Mouse (Mus musculus) gastrocnemius, postnatal 36 days (tissue): Measurements from ENCODE around the gene Gm10271. TPM values are rescaled to one million over a fixed set of nuclear protein-coding genes. Genes with fewer than 3 reads are reported as not detected.

Source experiments
- DNase-seq, 2 experiments: peaks; one replicate each; pipeline ENCODE4 v3.0.0; 2022
- intact Hi-C: fragments of 180-260 bp; cut with DNase I; formaldehyde crosslinking; loops from one replicate; pipeline ENCODE4 v1.15.1; 2025
- total RNA-seq, 2 experiments: library from RNA; stranded (reverse); gene quantifications; 2 replicates each; pipeline ENCODE4 v1.2.3; 2021

Gene Gm10271
- total RNA-seq, 2 experiments from 2014 or later = not detected

- intact Hi-C loops = no loop called here
Measured at GRCm38 (mm10) chr10:116944144-116944543, 28.3 kb downstream of the Gm10271 start.

DNA sequence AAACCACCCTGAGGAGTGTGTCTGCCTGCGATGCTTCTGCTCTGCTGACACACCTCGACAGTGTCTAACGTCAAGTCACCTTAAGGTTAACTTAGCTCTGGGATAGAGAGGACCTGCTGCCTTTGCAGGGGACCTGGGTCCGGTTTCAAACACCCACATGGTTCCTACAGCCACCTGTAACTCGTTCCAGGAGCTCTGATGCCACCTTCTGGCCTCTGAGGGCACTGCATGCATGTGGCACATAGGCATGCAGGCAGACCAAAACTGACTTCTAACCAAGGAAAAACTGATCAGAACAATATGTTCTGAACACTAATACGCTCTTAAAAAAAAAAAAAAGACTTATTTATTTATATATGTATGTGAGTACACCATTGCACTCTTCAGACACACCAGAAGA, 29.4 kb downstream of the Gm10271 start:
- DNase-seq = no peak
- intact Hi-C loops = no loop called here

More at GRCm38 (mm10) chr10:116944144-116944543, 28.3 kb downstream of the Gm10271 start:
- no peak for DNase-seq

- intact Hi-C loops = no loop called here
- DNase-seq = no peak
Measured at GRCm38 (mm10) chr10:116935028-116935427, 37.4 kb downstream of the Gm10271 start.

DNA sequence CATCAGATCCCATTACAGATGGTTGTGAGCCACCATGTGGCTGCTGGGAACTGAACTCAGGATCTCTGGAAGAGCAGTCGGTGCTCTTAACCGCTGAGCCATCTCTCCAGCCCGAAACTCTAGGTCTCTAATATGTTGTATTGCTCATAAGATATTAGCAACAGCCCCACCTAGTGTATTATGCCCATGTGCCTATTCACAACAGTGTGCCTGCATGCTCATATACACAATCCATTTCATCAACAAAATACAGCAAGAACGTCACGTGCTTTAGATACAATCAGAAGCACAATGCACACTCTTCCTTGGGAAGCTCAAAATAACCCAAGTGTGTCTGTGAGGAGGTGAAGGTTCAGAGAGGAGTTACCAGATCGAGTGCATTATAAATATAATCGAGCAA, 38.6 kb downstream of the Gm10271 start:
- intact Hi-C loops = no loop called here
- DNase-seq = no peak

- intact Hi-C loops = no loop called here
- no peak for DNase-seq
Measured at GRCm38 (mm10) chr10:116932418-116932817, 40.0 kb downstream of the Gm10271 start.

DNA sequence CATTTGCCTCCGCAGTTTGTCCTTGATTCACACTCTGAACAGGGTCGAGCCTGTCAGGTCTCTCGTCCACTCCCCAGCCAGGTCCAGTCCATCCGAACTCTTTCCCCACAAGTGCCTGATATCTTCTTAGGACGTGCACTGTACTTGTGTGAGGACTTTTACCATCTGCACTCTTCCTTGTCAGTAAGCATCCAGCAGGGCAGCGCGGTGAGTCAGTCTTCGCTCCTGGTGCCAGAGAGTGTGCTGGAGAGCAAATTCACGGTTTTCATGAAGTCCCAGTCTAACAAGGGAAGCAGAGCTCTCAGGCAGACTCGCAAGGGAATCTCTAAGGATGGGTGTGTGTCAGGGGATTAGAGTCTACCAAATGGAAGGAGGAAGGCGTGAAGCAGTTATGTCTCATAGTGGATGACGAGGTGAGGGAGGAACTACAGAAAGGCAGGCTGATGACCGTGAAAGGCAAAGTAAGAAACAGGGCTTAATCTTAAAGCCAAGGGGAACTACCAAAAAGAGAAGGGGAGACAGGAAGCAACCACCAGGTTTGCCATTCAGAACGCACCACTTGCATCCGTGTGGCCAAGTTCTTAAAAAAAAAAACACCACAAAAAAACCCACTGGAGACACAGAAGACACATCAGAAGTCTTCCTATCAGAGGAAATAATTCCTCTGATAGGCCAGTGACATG, 40.8 kb downstream of the Gm10271 start:
- intact Hi-C loops = no loop called here
- DNase-seq = no peak

GRCm38 (mm10) chr10:116930936-116931335, 41.5 kb downstream of the Gm10271 start:
- DNase-seq = no peak
- intact Hi-C loops = no loop called here

GRCm38 (mm10) chr10:116930506-116930905, 41.9 kb downstream of the Gm10271 start:
- DNase-seq = no peak
- intact Hi-C loops = no loop called here

GRCm38 (mm10) chr10:116928826-116929225, 43.6 kb downstream of the Gm10271 start:
- no peak for DNase-seq
- intact Hi-C loops = no loop called here

DNA sequence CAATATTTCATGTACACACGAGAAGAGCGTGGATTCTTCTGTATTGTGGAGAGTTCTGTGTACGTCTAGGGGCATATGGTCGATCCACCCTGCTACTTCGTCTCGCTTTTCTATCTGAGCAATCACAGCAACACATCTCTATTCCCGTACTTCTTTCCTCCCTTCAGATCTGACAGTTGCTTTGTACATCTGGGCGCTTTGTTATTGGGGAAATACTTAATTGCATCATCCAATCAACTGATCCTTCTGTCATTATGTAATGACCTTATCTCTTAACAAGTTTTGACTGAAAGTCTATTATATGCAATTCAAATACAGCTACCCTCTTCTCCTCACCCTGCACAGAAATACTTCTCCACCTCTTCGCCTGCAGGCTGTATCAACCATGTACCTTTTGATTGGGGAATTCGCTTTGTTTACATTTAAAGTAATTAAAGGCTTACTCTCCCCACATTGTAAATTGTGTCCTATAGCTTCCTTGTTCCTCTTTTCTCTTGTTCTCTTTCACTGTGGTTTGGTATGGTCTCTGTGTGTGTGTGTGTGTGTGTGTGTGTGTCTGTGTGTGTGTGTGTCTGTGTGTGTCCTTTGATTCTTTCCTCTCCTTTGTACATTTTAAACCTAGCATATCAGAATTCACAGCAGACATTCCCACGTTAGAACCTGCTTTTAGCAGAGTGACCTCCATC, 45.8 kb downstream of the Gm10271 start:
- intact Hi-C loops = no loop called here

GRCm38 (mm10) chr10:116923651-116924495, 48.5 kb downstream of the Gm10271 start:
- DNase-seq = no peak
- intact Hi-C loops = no loop called here

More for the DNA sequence above, 45.8 kb downstream of the Gm10271 start:
- no peak for DNase-seq

DNA sequence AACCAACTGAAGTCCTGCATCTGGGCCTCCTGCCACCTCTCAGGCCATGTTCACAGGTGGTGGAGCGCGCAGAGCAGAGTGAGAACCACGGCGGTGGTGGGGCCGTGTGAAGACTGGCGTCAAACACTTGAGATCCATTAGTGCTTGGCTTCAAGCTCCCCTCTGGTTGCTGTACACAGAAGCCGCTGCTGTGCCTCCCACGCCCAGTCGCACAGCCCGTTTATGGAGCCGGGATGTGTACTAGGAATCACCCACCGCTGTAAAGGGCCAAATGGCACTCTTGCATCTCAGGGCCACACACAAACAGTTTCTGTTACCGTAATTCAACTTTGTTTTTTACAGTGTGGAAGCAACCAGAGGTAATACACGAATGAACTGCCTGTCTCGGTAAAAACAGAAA, 50.2 kb downstream of the Gm10271 start:
- no peak for DNase-seq
- intact Hi-C loops = no loop called here

- intact Hi-C loops = no loop called here
- DNase-seq = no peak
Measured at GRCm38 (mm10) chr10:116921416-116921815, 51.0 kb downstream of the Gm10271 start.

DNA sequence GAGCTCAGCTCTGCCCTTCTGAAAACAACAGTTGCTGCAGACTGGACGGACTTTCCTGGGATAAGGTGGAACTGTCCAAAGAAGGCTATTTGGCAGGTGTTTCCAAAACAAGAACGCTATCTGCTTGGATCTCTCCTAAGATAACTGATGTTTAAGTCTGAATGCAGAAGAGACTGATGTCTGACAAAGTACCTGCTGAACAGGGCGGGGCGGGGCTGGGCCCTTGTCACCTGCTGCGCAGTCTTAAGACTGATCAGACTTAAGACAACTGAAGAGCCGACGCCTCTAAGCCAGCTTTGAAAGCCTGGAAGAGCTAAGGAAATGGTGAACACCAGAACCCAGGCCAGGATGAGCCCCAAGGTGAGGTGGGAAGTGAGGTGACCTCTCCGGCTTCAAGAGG, 51.8 kb downstream of the Gm10271 start:
- no peak for DNase-seq
- intact Hi-C loops = no loop called here

DNA sequence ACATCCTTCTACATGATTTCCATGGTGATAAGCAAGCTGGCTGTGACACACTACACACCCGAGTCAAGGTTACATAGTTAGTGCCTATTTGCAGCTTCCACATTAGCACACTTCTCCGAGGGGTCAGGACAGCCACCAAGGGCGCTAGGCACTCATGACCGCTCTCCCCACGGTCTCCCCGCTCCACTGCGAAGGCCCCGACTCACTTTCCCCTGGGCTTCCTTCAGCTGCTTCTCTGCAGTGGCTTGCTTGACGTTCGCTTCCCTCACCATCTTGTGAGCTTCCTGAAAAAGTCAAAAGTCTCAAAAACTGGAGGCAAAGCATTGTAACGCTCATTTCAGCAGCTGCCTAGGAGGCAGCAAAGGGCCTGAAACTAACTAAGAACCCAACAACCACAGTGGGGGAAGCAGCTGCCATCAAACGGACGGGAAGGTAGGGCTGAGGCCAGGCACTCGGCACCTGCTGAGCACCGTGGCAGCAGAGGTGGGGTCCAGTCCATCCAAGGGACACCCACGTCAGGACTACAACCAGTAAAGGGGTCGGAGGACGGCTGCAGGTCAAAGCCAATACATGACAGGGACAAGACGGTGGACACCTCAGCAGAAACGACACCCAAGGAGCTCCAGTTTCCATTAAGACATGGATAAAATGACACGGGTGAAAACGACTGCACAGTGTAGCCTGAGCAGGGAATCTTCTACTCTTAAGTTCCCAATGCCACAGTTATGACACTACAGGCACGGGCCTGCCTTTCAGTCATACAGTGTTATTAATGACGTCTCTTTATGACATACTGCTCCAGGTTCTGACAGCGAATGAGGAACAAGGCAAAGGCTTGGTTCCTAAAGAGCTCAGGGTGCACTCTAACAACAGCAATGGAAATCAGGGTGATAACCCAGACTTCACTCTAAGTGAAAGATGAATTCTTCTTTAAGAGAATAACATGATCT, 52.8 kb downstream of the Gm10271 start:
- DNase-seq = no peak
- intact Hi-C loops = no loop called here

DNA sequence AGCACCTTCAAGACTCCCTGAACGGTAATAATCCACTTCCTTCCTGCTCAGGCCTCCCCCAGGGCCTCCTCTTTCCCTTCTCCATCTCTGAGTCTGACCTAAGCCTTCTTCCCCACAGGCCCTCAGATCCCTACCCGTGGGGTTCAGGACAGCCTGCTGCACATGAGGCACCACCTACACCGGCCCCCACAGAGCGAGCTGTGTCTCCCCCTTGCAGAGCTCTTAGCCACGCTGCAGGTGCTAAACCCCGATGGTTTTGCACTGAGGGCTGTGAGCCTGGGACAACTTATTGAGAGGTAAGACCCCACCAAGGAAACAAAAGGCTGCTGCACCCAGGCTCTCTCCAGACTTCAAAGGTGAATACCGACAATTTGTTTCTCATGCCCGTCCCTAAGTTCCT, 55.8 kb downstream of the Gm10271 start:
- intact Hi-C loops = no loop called here
- no peak for DNase-seq

DNA sequence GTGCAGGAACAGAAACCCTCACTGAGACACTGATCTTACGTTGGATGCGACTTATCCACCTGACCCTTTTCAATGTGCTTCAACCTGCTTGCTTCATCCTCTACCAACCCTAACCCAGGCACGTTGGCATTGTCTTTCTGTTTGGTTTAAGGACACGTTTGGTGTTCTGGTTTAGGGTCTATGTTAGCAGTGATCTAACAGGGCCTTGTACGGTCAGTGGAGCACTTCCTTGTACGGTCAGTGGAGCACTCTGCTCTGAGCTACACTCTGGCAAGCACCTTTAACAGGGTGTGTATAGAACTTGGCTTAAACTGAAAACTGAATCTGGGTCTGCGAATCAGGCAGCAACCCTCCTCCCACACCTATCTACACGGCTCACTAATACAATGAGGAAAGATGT, 57.1 kb downstream of the Gm10271 start:
- DNase-seq = no peak
- intact Hi-C loops = no loop called here

GRCm38 (mm10) chr10:116914586-116914985, 57.8 kb downstream of the Gm10271 start:
- intact Hi-C loops = no loop called here

GRCm38 (mm10) chr10:116913647-116914273, 58.6 kb downstream of the Gm10271 start:
- no peak for DNase-seq
- intact Hi-C loops = no loop called here

More at GRCm38 (mm10) chr10:116914586-116914985, 57.8 kb downstream of the Gm10271 start:
- no peak for DNase-seq

DNA sequence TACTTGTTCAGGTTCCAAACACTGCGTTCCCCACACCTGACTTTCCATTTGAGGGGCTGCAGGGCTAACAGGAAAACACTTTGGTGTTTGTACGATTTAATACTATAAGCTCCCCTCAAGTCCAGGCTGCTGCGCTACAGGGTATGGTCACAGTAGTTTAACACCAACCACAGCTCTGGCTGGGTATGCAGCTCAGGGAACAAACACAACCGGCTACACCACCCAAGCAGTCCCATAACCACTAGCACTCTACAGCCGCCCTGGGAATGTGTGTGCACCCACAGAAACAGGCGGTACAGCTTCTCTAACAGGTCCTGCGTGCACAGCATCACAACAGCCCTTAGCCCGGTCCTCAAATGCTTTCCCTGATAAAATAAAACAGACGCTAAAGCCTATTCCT, 59.6 kb downstream of the Gm10271 start:
- no peak for DNase-seq

More for the DNA sequence above, 59.6 kb downstream of the Gm10271 start:
- intact Hi-C loops = no loop called here
